Mouse (Mus musculus): ENCODE measurements around the gene Lce1g. TPM values are rescaled to one million over a fixed set of nuclear protein-coding genes. Genes with fewer than 3 reads are reported as not detected.

Gene Lce1g
- not detected for total RNA-seq (2021)
- long read RNA-seq, experiment 1: 0 reads
- long read RNA-seq, experiment 2: 0 reads

DNA sequence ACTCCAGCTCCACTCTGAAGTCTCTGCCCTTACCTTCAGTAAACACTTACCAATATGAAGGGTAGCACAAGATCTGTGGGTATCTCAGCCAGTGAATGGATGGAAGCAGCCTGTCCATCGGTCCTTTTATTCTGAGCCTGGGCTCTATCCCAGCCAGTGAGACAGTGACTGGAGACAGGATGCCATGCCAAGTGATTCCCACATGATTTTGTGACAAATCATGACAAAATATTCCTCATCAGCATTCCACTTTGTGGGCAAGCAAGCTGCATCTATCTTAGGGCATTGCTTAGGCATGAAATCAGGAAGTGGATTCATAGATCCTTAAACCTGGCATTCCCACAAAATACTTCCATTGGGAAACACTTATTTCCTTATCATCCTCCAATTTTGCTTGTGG is at the start of gene Lce1g:
TSS of gene Lce1g (minus strand) at position 101 of the 400 bp plus-strand sequence.
- intact Hi-C loops (cut with DNase I): no loop called here
- no peak for DNase-seq (ENCODE audit: low spot score in 2 of 2)

DNA sequence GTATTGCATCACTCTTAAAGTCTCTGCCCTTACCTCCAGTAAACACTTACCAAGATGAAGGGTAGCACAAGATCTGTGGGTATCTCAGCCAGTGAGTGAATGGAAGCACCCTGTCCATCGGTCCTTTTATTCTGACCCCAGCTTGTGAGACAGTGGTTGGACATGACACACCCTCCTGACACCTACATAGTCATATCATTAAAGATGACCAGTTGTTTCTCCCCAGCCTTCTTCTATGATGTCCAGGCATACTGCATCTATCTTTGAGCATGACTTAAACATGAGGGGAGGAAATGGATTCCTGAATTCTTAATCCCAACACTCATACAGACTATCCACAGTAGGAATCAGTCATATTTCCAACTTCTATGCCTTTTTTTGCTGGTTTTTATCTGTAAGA is 38.3 kb upstream of the Lce1g start, which contains the start of gene Lce1j:
TSS of gene Lce1j (minus strand) at position 101 of the 400 bp plus-strand sequence.
- no peak for DNase-seq (ENCODE audit: low spot score in 2 of 2)

DNA sequence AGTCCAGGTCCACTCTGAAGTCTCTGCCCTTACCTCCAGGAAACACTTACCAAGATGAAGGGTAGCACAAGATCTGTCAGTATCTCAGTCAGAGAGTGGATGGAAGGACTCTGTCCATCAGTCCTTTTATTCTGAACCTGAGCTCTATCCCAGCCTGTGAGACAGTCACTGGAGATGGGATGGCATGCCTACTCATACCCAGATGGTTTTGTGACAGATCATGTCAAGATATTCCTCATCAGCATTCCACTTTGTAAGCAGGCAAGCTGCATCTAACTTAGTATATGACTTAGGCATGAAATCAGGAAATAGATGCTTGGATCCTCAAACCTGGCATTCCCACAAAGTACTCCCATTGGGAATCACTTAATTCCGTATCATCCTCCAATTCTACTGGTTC is 26.7 kb upstream of the Lce1g start, which contains the start of gene Lce1i:
TSS of gene Lce1i (minus strand) at position 101 of the 400 bp plus-strand sequence.
- intact Hi-C loops (cut with DNase I): no loop called here

More for the DNA sequence above, 38.3 kb upstream of the Lce1g start, which contains the start of gene Lce1j:
- intact Hi-C loops (cut with DNase I): no loop called here

DNA sequence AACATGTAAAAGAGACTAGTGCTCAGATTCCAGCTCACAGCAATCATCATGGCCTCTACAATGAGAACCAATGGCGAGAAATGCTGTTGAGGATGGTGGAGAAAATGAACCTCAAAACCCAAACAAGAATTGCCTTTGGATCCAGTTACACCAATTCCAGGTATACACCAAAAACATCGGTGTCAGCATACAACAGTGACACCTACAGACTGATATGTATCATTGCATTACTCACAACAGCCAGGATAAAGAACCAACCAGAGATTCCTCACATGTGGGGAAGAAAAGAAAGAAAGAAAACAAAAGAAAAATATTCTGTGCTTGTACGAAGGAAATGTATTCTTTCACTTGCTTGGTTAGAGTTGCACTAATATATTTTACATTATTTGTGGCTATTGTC is 19.4 kb upstream of the Lce1g start:
- intact Hi-C loops (cut with DNase I): no loop called here

More for the DNA sequence above, 26.7 kb upstream of the Lce1g start, which contains the start of gene Lce1i:
- DNase-seq (ENCODE audit: low spot score in 2 of 2): no peak

GRCm38 (mm10) chr3:92764965-92765364 is 12.8 kb upstream of the Lce1g start, which contains the start of gene Lce1h:
Lce1h (minus strand) TSS chr3:92765065.
- intact Hi-C loops (cut with DNase I): no loop called here
- no peak for DNase-seq (ENCODE audit: low spot score in 2 of 2)

More for the DNA sequence above, 19.4 kb upstream of the Lce1g start:
- DNase-seq (ENCODE audit: low spot score in 2 of 2): no peak

DNA sequence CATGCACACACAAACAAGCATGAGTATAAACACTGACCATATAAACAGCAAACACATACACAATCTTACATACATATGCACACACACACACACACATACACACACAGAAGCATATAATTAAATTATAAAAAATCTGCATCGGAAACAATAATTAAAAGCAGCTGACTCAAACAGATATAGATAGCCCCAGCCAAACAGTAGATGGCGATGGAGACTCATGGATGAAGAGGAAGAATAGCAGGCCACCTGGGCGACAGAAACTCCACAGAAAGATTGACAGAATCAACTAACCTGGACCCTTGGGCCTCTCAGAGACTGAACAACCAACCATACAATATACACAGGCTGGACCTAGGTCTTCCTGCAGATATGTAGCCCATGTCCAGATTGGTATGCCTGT is 1.1 kb upstream of the Lce1g start:
- intact Hi-C loops (cut with DNase I): no loop called here
- DNase-seq (ENCODE audit: low spot score in 2 of 2): no peak

DNA sequence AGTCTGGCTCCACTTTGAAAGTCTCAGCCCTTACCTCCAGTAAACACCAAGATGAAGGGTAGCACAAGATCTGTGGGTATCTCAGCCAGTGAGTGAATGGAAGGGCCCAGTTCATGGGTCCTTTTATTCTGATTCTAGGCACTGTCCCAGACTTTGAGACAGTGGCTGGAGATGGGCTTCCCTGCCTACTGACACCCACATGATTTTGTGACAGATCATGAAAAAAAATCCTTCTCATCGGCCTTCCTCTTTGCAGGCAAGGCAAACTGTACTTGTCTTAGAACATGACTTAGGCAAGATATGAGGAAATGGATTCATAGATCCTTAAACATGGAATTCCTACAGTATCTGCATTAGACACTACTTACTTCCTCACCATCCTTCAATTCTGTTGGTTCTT is 13.1 kb downstream of the Lce1g start, which contains the start of gene Gm38119:
TSS of gene Gm38119 (minus strand) at position 101 of the 400 bp plus-strand sequence.
- DNase-seq (ENCODE audit: low spot score in 2 of 2): no peak
- intact Hi-C loops (cut with DNase I): no loop called here

- DNase-seq (ENCODE audit: low spot score in 2 of 2): no peak
- intact Hi-C loops (cut with DNase I): no loop called here
Observed at GRCm38 (mm10) chr3:92722631-92723030, 29.5 kb downstream of the Lce1g start.

DNA sequence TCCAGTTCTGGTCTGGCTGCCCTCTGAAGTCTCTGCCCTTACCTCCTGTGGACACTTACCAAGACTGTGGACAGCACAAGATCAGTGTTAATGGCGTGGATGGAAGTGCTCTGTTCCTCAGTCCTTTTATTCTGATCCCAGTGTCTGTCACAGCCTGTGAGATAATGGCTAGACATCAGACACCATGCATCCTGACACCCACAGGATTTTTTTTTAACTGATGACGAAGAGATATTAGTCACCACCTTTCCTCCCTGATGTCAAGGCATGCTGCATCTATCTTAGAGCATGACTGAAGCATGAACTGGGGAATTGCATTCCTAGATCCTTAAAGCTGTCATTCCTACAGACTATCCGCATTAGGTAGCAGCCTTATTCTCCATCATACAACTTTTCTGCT is 31.9 kb downstream of the Lce1g start, which contains the start of gene Lce1f:
TSS of gene Lce1f (minus strand) at position 101 of the 400 bp plus-strand sequence.
- intact Hi-C loops (cut with DNase I): no loop called here
- DNase-seq (ENCODE audit: low spot score in 2 of 2): no peak

DNA sequence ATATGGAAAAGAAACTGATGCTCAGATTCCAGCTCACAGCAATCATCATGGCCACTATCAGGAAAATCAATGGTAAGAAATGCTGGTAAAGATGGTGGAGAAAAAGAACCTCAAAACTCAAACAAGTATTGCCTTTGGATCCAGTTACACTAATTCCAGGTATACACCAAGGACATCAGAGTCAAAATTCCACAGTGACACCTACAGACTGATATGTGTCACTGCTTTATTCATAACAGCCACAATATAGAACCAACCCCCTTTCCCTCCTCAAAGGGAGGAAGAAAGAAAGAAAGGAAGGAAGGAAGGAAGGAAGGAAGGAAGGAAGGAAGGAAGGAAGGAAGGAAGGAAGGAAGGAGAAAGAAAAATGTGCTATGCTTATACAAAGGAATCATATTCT is 37.0 kb downstream of the Lce1g start:
- DNase-seq (ENCODE audit: low spot score in 2 of 2): no peak
- intact Hi-C loops (cut with DNase I): no loop called here

- intact Hi-C loops (cut with DNase I): no loop called here
- no peak for DNase-seq (ENCODE audit: low spot score in 2 of 2)
Observed at GRCm38 (mm10) chr3:92708974-92709373, 43.2 kb downstream of the Lce1g start, which contains the start of gene Lce1e. Lce1e (minus strand) TSS chr3:92709074.

Other genes starting within 250 kb of the Lce1g start
- not detected for gene 2310046K23Rik, start 217.8 kb downstream of the Lce1g start, total RNA-seq (2021)
- gene Ivl, start 178.6 kb downstream of the Lce1g start, total RNA-seq (2021): not detected
- gene Smcp, start 163.3 kb downstream of the Lce1g start, total RNA-seq (2021): not detected
- not detected for gene 2210017I01Rik, start 144.8 kb downstream of the Lce1g start, total RNA-seq (2021)
- not detected for gene Lce6a, start 130.7 kb downstream of the Lce1g start, total RNA-seq (2021)
- gene Lce1a1, start 104.0 kb downstream of the Lce1g start, total RNA-seq (2021): not detected
- gene Lce1b, start 95.4 kb downstream of the Lce1g start, total RNA-seq (2021): not detected
- gene Lce1a2, start 82.0 kb downstream of the Lce1g start, total RNA-seq (2021): not detected
- not detected for gene Lce1c, start 73.1 kb downstream of the Lce1g start, total RNA-seq (2021)
- gene Lce1d, start 65.1 kb downstream of the Lce1g start, total RNA-seq (2021): not detected
- gene Lce1e, start 43.3 kb downstream of the Lce1g start, total RNA-seq (2021): not detected
- not detected for gene Lce1f, start 32.0 kb downstream of the Lce1g start, total RNA-seq (2021)
- not detected for gene Gm38119, start 13.2 kb downstream of the Lce1g start, total RNA-seq (2021)
- not detected for gene Lce1h, start 12.7 kb upstream of the Lce1g start, total RNA-seq (2021)
- not detected for gene Lce1i, start 26.6 kb upstream of the Lce1g start, total RNA-seq (2021)
- gene Lce1j, start 38.2 kb upstream of the Lce1g start, total RNA-seq (2021): not detected
- gene Lce1k, start 55.6 kb upstream of the Lce1g start, total RNA-seq (2021): not detected
- gene Kprp, start 74.9 kb upstream of the Lce1g start, total RNA-seq (2021): not detected
- not detected for gene Lce1l, start 98.9 kb upstream of the Lce1g start, total RNA-seq (2021)
- gene 2310050C09Rik, start 117.9 kb upstream of the Lce1g start, total RNA-seq (2021): not detected
- gene Lce3a, start 173.9 kb upstream of the Lce1g start, total RNA-seq (2021): not detected
- not detected for gene Lce3b, start 180.6 kb upstream of the Lce1g start, total RNA-seq (2021)
- gene Lce3c, start 192.1 kb upstream of the Lce1g start, total RNA-seq (2021): not detected
- gene Lce3d, start 205.1 kb upstream of the Lce1g start, total RNA-seq (2021): not detected
- not detected for gene Lce3e, start 214.7 kb upstream of the Lce1g start, total RNA-seq (2021)
- not detected for gene Lce3f, start 239.9 kb upstream of the Lce1g start, total RNA-seq (2021)